ENCODE assay signal across 28 mouse cellular contexts in genomic region chr19:59184000-59184399, GRCm38 (mm10). TPM values are rescaled to one million over a fixed set of nuclear protein-coding genes. Genes with fewer than 3 reads are reported as not detected.
DNase-seq lines count a peak whose midpoint lies in the region; ATAC-seq and TF ChIP-seq lines count a peak whose summit lies in the region.
"Had no signal": no experiment of that assay in that cellular context is flagged by ENCODE, and none has a peak within 500 bp of the region (broad histone marks: within the 10 kb centered on the region; RNA-seq: fewer than 3 reads in every experiment).

No protein-coding gene starts in this region.

- no peaks in the 10 kb centered on the region for H3K36me3 ChIP-seq in kidney, embryonic 15.5 days
- H3K36me3 ChIP-seq in kidney, adult 2 months (ENCODE audit: control insufficient read depth, insufficient read depth, low read length) = no peaks in the 10 kb centered on the region
- H3K36me3 ChIP-seq in intestine, embryonic 15.5 days = no peaks in the 10 kb centered on the region
- H3K36me3 ChIP-seq: forebrain, embryonic 10.5 days; heart, embryonic 10.5 days; limb, embryonic 15.5 days; neural tube, embryonic 12.5 days had no signal

- 36% methylated on average over 3 of the region's 3 CpGs for WGBS in kidney, embryonic 15.5 days
- WGBS in kidney, adult 2 months = 8% methylated on average over 3 of the region's 3 CpGs
- WGBS in intestine, embryonic 15.5 days = 35% methylated on average over 3 of the region's 3 CpGs

- TF ChIP-seq POLR2A in kidney, adult 2 months (IDR thresholded peaks at IDR 0.05; ENCODE audit: low read depth, low read length) = no peak

- peaks cover 91% of the 10 kb centered on the region for H3K27me3 ChIP-seq in kidney, embryonic 15.5 days
- H3K27me3 ChIP-seq in kidney, adult 2 months (replicated peaks; ENCODE audit: control insufficient read depth, insufficient read depth, low read length) = no peaks in the 10 kb centered on the region; the same call in 1 of the 2 replicates
- peaks cover 36% of the 10 kb centered on the region for H3K27me3 ChIP-seq in intestine, embryonic 15.5 days (replicated peaks)

- H3K9me3 ChIP-seq in kidney, embryonic 15.5 days (replicated peaks) = no peaks in the 10 kb centered on the region
- no peaks in the 10 kb centered on the region for H3K9me3 ChIP-seq in intestine, embryonic 15.5 days
- H3K9me3 ChIP-seq: forebrain, embryonic 10.5 days; heart, embryonic 10.5 days; limb, embryonic 15.5 days; neural tube, embryonic 12.5 days had no signal

- no peaks in the 10 kb centered on the region for H3K4me1 ChIP-seq in kidney, embryonic 15.5 days
- H3K4me1 ChIP-seq in kidney, adult 2 months (ENCODE audit: control insufficient read depth, insufficient read depth, low read length) = no peaks in the 10 kb centered on the region
- H3K4me1 ChIP-seq in intestine, embryonic 15.5 days (replicated peaks) = no peaks in the 10 kb centered on the region
- H3K4me1 ChIP-seq: heart, embryonic 10.5 days; limb, embryonic 15.5 days; neural tube, embryonic 12.5 days had no signal

- ATAC-seq in kidney, embryonic 15.5 days (replicated peaks; ENCODE audit: low FRiP score) = no peak; the same call in 1 of the 2 replicates
- no peak for ATAC-seq in intestine, embryonic 15.5 days
- ATAC-seq: forebrain, postnatal 0 days had no signal

- no peak for TF ChIP-seq CTCF in kidney, adult 2 months (conservative IDR thresholded peaks at IDR 0.05; ENCODE audit: insufficient read depth, insufficient read length, low read depth, low read length)

- no peak overlapping the region for H3K4me3 ChIP-seq in kidney, embryonic 15.5 days (replicated peaks)
- H3K4me3 ChIP-seq in kidney, adult 2 months (ENCODE audit: insufficient read depth, low read depth, low read length) = no peak overlapping the region
- no peak overlapping the region for H3K4me3 ChIP-seq in intestine, embryonic 15.5 days (replicated peaks)
- H3K4me3 ChIP-seq: forebrain, embryonic 10.5 days; heart, embryonic 10.5 days; layer of hippocampus, adult 2 months; limb, embryonic 15.5 days; neural tube, embryonic 12.5 days had no signal

- H3K27ac ChIP-seq in kidney, embryonic 15.5 days = no peak overlapping the region
- H3K27ac ChIP-seq in kidney, adult 2 months (ENCODE audit: insufficient read depth, low read depth, low read length) = no peak overlapping the region
- H3K27ac ChIP-seq in intestine, embryonic 15.5 days = no peak overlapping the region
- H3K27ac ChIP-seq: forebrain, embryonic 10.5 days; heart, embryonic 10.5 days; hindbrain, embryonic 14.5 days; layer of hippocampus, adult 2 months; limb, embryonic 15.5 days; liver, embryonic 14.5 days; neural tube, embryonic 12.5 days had no signal

- DNase-seq in cerebellum, postnatal 14 days = peak; percentile 12 to 40
- no peak for DNase-seq in cerebellum, postnatal 36 days
- peak; percentile 83 for DNase-seq in kidney, adult 18-20 months
- DNase-seq in kidney, adult 2 months = peak; percentile 94
- peak; percentile 92 for DNase-seq in kidney, postnatal 14 days
- no peak for DNase-seq in embryo, embryonic 10.5 days (ENCODE audit: low spot score)
- DNase-seq: adrenal gland, postnatal 14 days; cerebellum, adult 2 months; forebrain, postnatal 0 days; gastrocnemius, postnatal 36 days; lung, embryonic 14.5 days; midbrain, embryonic 14.5 days; thymus, adult 18-20 months; thymus, postnatal 4 days had no signal

- H3K4me2 ChIP-seq in kidney, embryonic 15.5 days = no peak overlapping the region
- no peak overlapping the region for H3K4me2 ChIP-seq in intestine, embryonic 15.5 days (replicated peaks)
- H3K4me2 ChIP-seq: hindbrain, embryonic 14.5 days; limb, embryonic 15.5 days; lung, embryonic 14.5 days; neural tube, embryonic 12.5 days had no signal

- no peak overlapping the region for H3K9ac ChIP-seq in kidney, embryonic 15.5 days
- H3K9ac ChIP-seq in intestine, embryonic 15.5 days = no peak overlapping the region
- H3K9ac ChIP-seq: forebrain, postnatal 0 days; hindbrain, embryonic 14.5 days; limb, embryonic 15.5 days; liver, embryonic 14.5 days; lung, embryonic 14.5 days; neural tube, embryonic 12.5 days had no signal

RNA-seq across cellular contexts. Expression of gene Vax1, which starts 14.1 kb away (rescaled TPM):
- polyA plus RNA-seq in kidney, embryonic 15.5 days (2015; fragmentation: Nextera tagmentation; extraction: Ambion mirVana) = not detected in 2 replicates
- polyA plus RNA-seq in kidney, adult 2 months (2012; rRNA removed) = not detected in 2 replicates
- not detected in 2 replicates for polyA plus RNA-seq in intestine, embryonic 15.5 days (2015; fragmentation: Nextera tagmentation; extraction: Ambion mirVana)
- polyA plus RNA-seq: heart, embryonic 10.5 days; hindbrain, embryonic 14.5 days; intestine, embryonic 14.5 days; limb, embryonic 15.5 days; liver, embryonic 14.5 days; lung, embryonic 14.5 days; midbrain, embryonic 14.5 days; neural tube, embryonic 12.5 days; small intestine, adult 2 months; stomach, embryonic 16.5 days had no signal

RNA-seq across cellular contexts. Expression of gene Kcnk18, which starts 35.0 kb away (rescaled TPM):
- not detected in 2 replicates for polyA plus RNA-seq in kidney, embryonic 15.5 days (2015; fragmentation: Nextera tagmentation; extraction: Ambion mirVana)
- not detected in 2 replicates for polyA plus RNA-seq in kidney, adult 2 months (2012; rRNA removed)
- not detected in 2 replicates for polyA plus RNA-seq in intestine, embryonic 15.5 days (2015; fragmentation: Nextera tagmentation; extraction: Ambion mirVana)
- polyA plus RNA-seq: cerebellum, adult 2 months; cortical plate, adult 2 months; embryonic facial prominence, embryonic 11.5 days; forebrain, embryonic 10.5 days; heart, embryonic 10.5 days; hindbrain, embryonic 14.5 days; intestine, embryonic 14.5 days; limb, embryonic 15.5 days; liver, embryonic 14.5 days; lung, embryonic 14.5 days; midbrain, embryonic 14.5 days; neural tube, embryonic 12.5 days; small intestine, adult 2 months; stomach, embryonic 16.5 days had no signal

Comparison
In these comparisons a context has a peak if more than half of its experiments do, and no peak if none do; other contexts are left out.
1. DNase-seq: peak in cerebellum, postnatal 14 days (2 of 2), kidney, adult 18-20 months (single experiment), kidney, adult 2 months (single experiment) and kidney, postnatal 14 days (single experiment); none in cerebellum, postnatal 36 days (0 of 2) and embryo, embryonic 10.5 days (single experiment).